Mouse (Mus musculus): Measurements from ENCODE around the gene Stxbp5.

GRCm38 (mm10) chr10:9866793-9867579, 33.9 kb downstream of the Stxbp5 start:
- TF ChIP-seq POLR2A (IDR thresholded peaks at IDR 0.05; ENCODE audit: insufficient read depth, low read depth, low read length), result no peak
- TF ChIP-seq CTCF (IDR thresholded peaks at IDR 0.05; ENCODE audit: insufficient read depth, low read depth, low read length), result no peak

Measured in olfactory bulb, adult 2 months (tissue).